Mouse (Mus musculus): ENCODE results near the gene Mtcl1. TPM values are rescaled to one million over a fixed set of nuclear protein-coding genes. Genes with fewer than 3 reads are reported as not detected.
"Not testable (repeated sequence)": the region's sequence is repeated elsewhere in the genome, so short reads cannot be mapped to it uniquely, and the experiment has no call there.

Gene Mtcl1
- polyA plus RNA-seq, 2 experiments from 2014 or later = 0.28 TPM; not detected in 1

DNA sequence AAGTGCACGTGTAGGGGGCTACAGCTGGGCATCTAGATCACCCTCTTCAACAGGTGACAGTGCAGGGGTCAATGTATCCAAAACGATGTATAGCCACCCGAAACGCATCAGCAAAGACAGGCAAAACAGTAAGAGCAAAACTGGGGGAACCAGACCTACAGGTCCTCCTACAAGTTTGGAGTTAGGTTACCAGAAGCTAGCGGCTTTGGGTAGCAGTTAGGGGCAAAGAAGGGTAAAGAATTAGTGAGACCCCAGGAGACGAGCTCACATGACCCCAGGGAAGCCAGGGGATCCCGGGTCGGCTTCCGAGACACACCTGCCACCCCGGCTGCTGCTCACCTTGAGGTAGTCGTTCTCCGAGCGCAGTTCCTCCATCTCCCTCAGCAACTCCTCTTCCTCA, 1.6 kb downstream of the Mtcl1 start:
- no peak for ATAC-seq

DNA sequence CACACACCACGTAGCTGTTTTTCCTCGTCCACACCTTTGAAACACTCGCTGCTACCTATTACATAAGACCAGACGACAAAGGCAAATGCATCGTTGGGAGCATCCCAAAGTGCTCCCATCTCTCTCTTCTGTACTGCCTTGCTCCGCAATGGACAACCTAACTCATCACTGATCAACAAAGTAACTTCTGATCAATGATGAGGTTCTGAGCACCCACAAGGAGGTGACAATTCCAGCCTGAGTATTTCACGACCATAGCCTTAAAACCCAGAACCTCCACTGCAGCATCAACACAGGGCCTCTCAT, 2.6 kb downstream of the Mtcl1 start:
- ATAC-seq = no peak

- ATAC-seq = no peak
Measured at GRCm38 (mm10) chr17:66446196-66447006, 3.1 kb downstream of the Mtcl1 start.

DNA sequence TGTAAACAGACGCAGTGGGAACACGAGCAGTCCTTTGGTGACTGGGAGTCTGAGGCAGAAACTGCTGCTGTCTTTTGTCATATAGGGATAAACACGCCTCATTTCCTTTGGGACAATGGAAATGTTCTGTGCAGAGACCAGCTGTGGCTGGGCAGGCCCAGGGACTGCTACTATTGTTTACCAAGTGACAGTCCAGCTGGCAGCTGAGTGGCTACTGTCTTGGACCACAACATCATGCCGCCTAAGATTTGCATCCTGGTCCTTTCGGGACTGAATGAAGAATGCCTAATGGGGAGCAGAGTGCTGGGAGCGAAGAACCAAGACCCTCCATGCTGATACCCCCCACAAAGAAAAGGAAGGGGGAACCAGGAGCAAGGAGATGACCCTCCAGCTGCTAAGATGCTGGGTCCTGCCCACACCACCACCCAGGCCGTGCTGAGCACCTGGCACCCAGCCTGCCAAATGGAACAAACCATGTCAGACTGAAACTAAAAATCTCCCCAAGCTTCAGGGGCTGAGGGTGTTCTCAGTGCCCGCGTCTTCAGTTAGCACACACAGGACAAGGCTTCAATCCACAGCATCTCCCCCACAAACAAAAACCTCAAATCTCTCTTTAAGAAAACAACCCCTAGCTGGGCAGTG, 5.4 kb downstream of the Mtcl1 start:
- ATAC-seq = no peak

GRCm38 (mm10) chr17:66439888-66440287, 9.7 kb downstream of the Mtcl1 start:
- no peak for ATAC-seq

DNA sequence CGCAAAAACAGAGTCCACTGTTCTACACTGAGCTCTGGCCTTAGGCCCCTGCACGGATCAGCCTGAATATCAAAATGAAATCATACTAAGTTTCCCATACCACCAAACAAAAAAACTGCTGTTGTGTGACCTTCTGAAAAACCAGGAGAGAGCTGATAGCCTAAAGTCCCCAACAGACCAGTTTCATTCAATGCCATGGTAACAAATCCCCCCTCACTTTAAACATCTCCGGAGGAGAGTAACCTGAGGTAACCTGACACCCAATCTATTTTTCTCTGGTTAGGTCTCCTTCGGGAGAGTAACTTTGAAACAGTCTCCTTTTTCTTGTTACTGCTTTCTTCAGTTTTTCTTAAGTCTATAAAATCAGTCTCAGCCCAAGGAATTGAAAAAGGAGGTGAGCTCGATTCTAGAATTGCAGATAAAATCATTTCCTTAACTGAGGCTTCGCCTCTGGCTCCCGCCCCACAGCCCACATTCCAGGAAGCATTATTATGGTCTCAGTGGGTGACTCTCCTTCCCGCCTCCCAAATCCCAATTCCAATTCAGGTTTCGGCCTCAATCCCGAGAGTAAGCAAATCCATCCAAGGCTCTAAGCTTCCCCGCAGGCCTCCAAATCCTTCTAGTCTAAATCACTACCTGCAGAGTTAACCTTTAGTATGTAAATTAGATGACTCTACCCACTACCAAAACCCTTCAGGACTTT, 10.3 kb downstream of the Mtcl1 start:
- no peak for ATAC-seq

DNA sequence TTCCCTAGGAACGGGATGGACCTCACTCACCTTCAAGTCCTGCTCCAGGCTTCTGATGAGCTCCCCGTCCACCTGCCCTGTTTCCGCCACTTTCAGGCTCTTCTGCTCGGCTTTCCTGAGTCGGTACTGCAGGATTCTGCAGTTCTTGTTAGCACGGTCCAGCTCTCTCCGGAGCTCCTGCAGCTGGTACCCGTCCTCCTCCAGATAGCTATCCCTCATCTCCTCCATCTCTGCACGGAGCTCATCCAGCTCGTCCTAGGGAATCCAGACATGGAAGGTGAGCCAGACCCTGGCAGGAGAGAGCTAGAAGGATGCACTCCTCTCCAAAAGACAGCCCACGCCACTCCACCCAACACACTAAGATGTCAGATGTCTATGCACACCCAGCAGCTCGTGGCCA, 11.4 kb downstream of the Mtcl1 start:
- no peak for ATAC-seq

- ATAC-seq = no peak
Measured at GRCm38 (mm10) chr17:66436811-66437210, 12.7 kb downstream of the Mtcl1 start.

DNA sequence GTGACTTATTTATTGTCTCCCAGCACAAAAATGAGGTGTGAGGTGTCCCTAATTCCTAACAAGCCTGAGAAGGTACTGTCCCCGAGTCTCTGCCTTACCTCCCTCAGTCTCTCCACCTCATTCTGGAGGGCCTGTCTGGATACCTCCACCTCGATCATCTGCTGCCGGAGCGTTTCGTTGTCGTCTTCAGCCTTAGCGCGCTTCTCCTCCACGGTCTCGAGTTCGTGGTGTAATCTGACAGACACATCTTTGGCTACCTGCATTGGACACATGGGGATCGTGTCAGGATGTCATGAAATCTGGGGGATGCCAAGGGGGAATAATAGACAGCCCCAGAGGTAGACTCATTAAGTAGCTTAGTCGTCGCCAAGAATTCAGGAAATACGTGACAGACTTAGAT, 13.6 kb downstream of the Mtcl1 start:
- no peak for ATAC-seq

DNA sequence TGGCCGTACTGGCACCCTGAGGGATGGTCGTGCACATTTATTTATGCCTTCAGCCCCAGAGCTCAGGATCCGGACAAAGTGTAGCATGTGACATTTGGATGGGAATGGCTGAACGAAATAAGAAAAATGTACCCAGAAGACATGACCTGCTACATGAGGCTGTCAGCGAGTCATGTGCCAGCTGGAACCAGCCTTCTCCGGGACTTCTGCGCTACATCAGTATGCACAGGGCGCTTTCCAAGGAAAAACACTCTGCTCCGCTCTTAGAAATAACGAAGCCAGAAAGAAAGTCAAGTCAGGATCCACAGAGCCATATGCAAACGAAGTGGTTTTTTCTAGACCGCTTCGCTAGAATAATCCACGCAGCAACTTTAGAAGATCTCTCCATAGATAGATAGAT, 14.5 kb downstream of the Mtcl1 start:
- ATAC-seq = no peak

DNA sequence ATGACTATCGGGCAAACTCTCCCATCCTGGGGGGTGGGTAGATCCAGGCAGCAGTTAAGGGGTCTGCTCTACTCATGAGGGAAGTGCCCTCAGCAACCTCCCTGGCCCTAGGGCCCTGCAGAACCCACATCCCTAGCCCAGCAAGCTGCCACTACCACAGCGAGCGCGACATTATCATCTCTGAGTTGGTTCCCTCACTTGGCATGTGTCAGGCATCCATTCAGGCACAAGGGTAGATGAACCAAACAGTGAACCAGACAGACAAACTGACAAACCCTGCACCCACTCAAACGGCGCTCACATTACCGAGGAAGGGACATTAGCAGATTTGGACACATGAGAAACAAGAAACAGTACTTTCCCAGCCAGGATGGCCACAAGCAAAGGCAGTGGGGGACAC, 15.0 kb downstream of the Mtcl1 start:
- ATAC-seq = no peak

DNA sequence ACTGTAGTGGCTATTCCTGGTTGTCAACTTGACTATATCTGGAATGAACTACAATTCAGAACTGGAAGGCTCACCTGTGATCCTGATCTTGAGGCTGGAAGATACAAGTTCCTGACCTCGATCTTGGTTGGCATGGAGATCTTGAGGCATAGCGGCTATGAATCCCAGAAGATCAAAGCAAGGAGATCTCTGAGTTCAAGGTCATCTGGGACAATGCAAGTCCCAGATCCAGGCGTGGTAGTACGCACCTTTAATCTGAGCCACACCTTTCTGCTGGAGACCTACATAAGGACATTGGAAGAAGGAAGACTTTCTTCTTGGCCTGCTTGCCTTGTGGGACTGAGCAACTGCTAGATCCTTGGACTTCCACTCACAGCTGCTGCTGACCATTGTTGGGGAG, 24.9 kb downstream of the Mtcl1 start:
- ATAC-seq = not testable (repeated sequence)

DNA sequence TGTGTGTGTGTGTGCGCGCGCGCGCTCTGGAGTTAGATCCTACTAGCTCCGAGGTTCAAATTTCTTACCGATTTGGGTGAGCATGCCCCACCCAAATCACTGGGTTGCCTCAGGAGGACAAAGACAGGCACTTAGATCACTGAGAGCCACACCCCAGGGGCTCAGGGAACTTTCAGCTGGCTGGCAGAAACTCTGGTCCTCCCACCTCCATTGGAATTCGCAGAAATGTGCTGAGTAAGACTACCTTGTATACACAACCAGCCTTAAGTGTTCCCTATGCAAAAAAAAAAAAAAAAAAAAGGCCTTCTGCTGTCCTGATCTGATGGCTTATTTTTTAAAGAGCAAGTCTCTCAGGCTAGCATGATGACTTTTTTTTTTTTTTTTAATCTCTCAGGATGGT, 30.1 kb downstream of the Mtcl1 start:
- no peak for ATAC-seq

GRCm38 (mm10) chr17:66417748-66418147, 31.8 kb downstream of the Mtcl1 start:
- ATAC-seq = no peak

- ATAC-seq = no peak
Measured at GRCm38 (mm10) chr17:66417329-66417728, 32.2 kb downstream of the Mtcl1 start.

DNA sequence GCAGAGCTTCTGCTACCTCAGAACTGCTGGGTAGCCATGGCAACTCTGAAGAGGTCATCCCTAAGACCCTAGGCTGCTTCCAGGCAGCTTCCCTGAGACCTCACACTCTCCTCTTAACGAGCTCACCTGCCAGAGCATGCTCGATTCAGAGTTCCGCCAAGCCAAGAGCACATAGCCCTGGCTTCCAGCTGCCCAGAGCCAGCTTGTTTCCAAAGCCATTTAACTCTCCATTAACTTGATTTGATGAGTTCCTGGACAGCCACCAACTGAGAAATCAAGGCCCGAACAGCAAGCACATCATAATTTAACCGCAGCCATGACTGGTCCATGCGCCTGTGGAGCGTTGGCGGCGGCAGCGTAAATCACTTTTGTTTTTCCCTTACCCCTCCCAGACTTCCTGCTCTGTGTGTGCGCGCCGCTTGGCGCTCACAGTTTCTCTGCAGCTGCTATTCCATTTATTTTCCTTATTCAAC, 32.7 kb downstream of the Mtcl1 start:
- no peak for ATAC-seq

DNA sequence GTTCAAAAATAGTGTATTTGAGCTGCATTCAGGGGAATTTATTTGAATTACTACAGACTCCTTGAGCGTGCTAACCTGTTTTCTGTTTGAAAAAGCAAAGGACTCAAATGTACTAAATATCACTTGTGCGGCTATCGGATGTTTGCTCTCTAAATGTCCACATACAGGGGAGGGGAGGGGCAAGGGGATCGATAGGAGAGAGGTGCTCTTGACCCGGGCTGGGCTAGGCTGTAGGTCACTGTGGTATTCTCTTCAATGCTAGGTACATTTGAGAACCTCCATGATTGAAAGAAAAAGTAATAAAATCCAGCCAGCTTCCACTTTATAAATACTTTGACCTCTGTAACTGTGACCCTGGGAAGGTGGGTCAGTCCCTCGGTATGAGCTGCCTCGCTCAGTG, 33.1 kb downstream of the Mtcl1 start:
- no peak for ATAC-seq

- no peak for ATAC-seq
Measured at GRCm38 (mm10) chr17:66414331-66414730, 35.2 kb downstream of the Mtcl1 start.

DNA sequence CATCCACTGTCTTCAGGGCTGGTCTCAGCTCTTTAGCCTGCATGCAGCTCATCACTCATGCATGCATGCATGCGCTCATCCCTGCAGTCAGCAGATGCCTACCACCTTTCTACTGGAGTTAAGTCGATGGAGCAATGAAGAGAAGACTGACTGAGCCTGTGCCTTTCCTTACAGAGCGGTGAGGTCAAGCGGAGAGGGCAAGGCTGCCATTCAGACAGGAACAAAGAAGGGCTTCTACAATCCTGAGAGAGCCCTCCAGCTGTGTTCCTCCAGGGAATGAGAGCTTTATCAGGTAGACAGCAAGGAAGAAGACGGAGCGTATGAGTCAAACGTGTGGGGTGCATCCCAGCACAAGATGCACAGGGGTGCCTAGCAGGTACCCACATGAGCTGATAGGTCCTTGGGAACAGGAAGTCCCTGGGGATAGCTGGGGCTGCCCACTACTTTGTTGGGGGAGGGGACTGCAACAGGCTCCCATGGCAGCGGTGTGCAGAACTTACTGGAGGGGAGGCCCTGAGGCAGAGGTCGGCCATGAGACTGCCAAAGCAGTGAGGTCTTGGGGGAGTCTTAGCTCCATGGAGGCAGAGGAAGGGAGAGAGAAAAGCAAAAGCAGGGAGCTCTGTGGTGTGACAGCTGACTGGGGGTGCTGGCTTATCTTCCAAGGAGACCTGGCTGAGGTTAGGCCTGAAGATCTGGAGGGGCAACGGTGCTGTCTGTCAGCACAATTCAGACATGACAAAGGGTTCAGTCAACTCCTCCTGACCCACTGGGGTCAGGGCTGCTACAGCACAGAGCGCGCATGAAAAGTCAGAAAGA, 37.2 kb downstream of the Mtcl1 start:
- no peak for ATAC-seq

- ATAC-seq = no peak
Measured at GRCm38 (mm10) chr17:66410884-66411426, 38.6 kb downstream of the Mtcl1 start.

- ATAC-seq = no peak
Measured at GRCm38 (mm10) chr17:66409070-66409605, 40.4 kb downstream of the Mtcl1 start.

- no peak for ATAC-seq
Measured at GRCm38 (mm10) chr17:66408400-66408799, 41.1 kb downstream of the Mtcl1 start.

Measured in CD4-positive, CD25-positive, alpha-beta regulatory T cell, adult 4 months (primary cell).